Mouse (Mus musculus) liver, embryonic 14.5 days (tissue): ENCODE data around the gene Prph. TPM values are rescaled to one million over a fixed set of nuclear protein-coding genes. Genes with fewer than 3 reads are reported as not detected.

Experiments
- ATAC-seq: fragments of 200-750 bp; cut with Nextera tagmentation; 2 replicates; pipeline ENCODE4 v1.8.0; 2017; ENCODE audit warnings: moderate number of reproducible peaks, mild to moderate bottlenecking, moderate library complexity; ENCODE audit not compliant: insufficient read depth
- DNase-seq, 3 experiments: peaks; one replicate each; pipeline ENCODE4 v3.0.0-alpha.2; 2012 to 2013; ENCODE audit warnings: low read depth in 3 of 3, low spot score in 3 of 3
- H3K27ac ChIP-seq: fragments of 300-500 bp; sonication (generic); 2 replicates; pipeline ENCODE4 v1.5.1; 2014; ENCODE audit warnings: moderate library complexity, mild to moderate bottlenecking, control low read depth, inconsistent platforms
- H3K27me3 ChIP-seq: fragments of 300-500 bp; sonication (generic); 2 replicates; pipeline ENCODE4 v1.6.1; 2014; ENCODE audit warnings: mild to moderate bottlenecking, low read length, moderate library complexity; ENCODE audit not compliant: control insufficient read depth, insufficient read depth
- H3K36me3 ChIP-seq: fragments of 300-500 bp; sonication (generic); replicated peaks from 2 replicates; pipeline ENCODE4 v1.6.1; 2014; ENCODE audit warnings: low read depth; ENCODE audit not compliant: control insufficient read depth, insufficient read depth
- H3K4me1 ChIP-seq, 2 experiments: fragments of 200-500 bp in 1 of 2; fragments of 300-500 bp in 1 of 2; sonication (generic) in 1 of 2; replicated peaks; 2 replicates each; pipeline ENCODE4 v1.6.1; 2012 to 2014; ENCODE audit warnings: antibody characterized with exemption in 1 of 2, inconsistent platforms in 1 of 2, low read length in 1 of 2; ENCODE audit not compliant: control insufficient read depth in 2 of 2, insufficient read depth in 2 of 2
- H3K4me2 ChIP-seq: fragments of 300-500 bp; sonication (generic); 2 replicates; pipeline ENCODE4 v1.6.1; 2014; ENCODE audit warnings: low read depth, mild to moderate bottlenecking, control low read depth, moderate library complexity
- H3K4me3 ChIP-seq, 2 experiments: fragments of 200-500 bp in 1 of 2; fragments of 300-500 bp in 1 of 2; sonication (generic) in 1 of 2; 2 replicates each; pipeline ENCODE4 v1.5.1; 2012 to 2014; ENCODE audit warnings: low read depth in 2 of 2, low read length in 2 of 2, mild to moderate bottlenecking in 2 of 2, control low read depth in 1 of 2, inconsistent platforms in 1 of 2, moderate library complexity in 1 of 2; ENCODE audit not compliant: insufficient read depth in 1 of 2
- H3K9ac ChIP-seq: fragments of 300-500 bp; sonication (generic); replicated peaks from 2 replicates; pipeline ENCODE4 v1.6.1; 2014; ENCODE audit warnings: mild to moderate bottlenecking, control low read depth, moderate library complexity
- H3K9me3 ChIP-seq: fragments of 300-500 bp; sonication (generic); 2 replicates; pipeline ENCODE4 v1.6.1; 2016; ENCODE audit warnings: low read length, mixed read lengths; ENCODE audit not compliant: control insufficient read depth
- CTCF ChIP-seq: IDR thresholded peaks from 2 replicates; pipeline ENCODE4 v1.5.1; 2016; ENCODE audit warnings: antibody characterized with exemption, low read depth, control low read depth
- EP300 ChIP-seq: IDR thresholded peaks from 2 replicates; pipeline ENCODE4 v1.6.1; 2016; ENCODE audit warnings: antibody characterized with exemption, low read depth
- WGBS: fragments of 180-500 bp; shearing (Covaris S2); extraction: QIAGEN DNeasy Blood & Tissue Kit; methylation state at CpG from one replicate; pipeline ENCODE4 v1.1.7; 2014; ENCODE audit not compliant: insufficient replicate concordance; 5-methylcytosine and 5-hydroxymethylcytosine counted together
- polyA plus RNA-seq, 2 experiments: library from polyadenylated mRNA; depleted of rRNA in 1 of 2; stranded (reverse) in 1 of 2; unstranded in 1 of 2; fragments of >200 nt; fragmentation: Nextera tagmentation in 1 of 2; extraction: Ambion mirVana in 1 of 2; gene quantifications; 2 replicates each; pipeline versions ENCODE4 v1.2.1 to v1.2.3; 2012 to 2014

Gene Prph
- polyA plus RNA-seq, 2 experiments, result 0.53 to 1.2 TPM

DNA sequence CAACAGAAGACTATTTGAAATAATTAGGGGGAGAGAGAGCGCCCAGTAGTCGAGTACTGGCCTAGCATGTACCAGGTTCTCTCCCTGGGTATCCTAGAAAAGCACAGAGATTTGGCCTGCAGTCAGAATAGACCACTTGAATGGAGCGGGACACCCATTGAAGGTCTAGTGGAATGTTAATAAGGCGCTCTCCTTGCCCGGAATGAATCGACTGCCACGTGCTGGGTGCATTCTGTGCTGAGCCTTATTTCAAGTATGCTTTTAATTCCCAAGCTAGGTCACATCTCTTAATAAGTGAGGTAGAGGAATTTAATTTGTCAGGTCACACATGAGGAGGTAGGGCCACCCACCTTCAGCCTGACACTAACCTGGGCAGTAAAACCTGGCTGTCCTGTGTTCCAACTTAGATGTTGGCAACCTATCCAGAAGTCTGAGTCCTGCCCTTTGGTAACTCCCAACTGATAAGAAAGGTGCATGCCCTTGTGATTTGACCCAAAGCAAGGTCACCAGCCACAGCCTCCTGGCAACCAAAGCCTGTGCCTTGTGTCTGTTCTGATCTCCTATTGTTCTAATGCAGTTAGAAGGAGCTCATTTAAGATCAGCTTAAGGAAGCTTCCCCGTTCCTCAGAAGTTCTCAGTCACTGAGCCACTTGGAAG is 18.6 kb upstream of the Prph start:
- 90% methylated on average over 8 of the region's 8 CpGs for WGBS
- Histone ChIP-seq H3K4me1 (peaks cover 19 to 21% of the 10 kb centered on the region in 2 experiments), H3K9me3 (no peaks in the 10 kb centered on the region), H3K36me3 (peaks cover 58% of the 10 kb centered on the region), H3K4me2 (no peak overlapping the region), H3K27ac (no peak overlapping the region), H3K4me3 (no peak overlapping the region), H3K27me3 (no peaks in the 10 kb centered on the region), H3K9ac (no peak overlapping the region)
- TF ChIP-seq CTCF (no peak), EP300 (no peak)
- ATAC-seq (no peak), DNase-seq (no peak)

DNA sequence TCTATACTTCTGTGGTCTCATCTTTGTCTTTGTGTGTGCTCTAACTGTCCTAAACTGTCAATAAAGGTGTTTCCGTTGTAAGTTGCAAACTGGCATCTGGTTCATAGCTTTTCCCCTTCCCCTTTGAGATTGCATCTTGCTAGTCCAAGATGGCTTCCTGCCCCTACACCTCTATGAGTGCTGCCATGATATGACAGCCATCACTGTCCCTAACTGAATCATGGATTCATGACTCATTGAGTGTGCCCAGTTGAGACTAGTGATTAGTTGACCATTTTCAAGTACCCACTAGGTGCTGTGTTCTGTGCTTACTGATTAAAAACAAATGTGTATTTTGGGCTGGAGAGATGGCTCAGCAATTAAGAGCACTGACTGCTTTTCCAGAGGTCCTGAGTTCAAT is 16.9 kb upstream of the Prph start:
- DNase-seq, result no peak
- TF ChIP-seq EP300, result no peak
- no peak for TF ChIP-seq CTCF
- H3K36me3 ChIP-seq, result peaks cover 46% of the 10 kb centered on the region
- H3K4me1 ChIP-seq, result peaks cover 7 to 9% of the 10 kb centered on the region in 2 experiments
- H3K27me3 ChIP-seq, result no peaks in the 10 kb centered on the region
- no peak overlapping the region for H3K4me2 ChIP-seq
- H3K9me3 ChIP-seq, result no peaks in the 10 kb centered on the region
- WGBS, result 72% methylated on average over 1 of the region's 1 CpGs
- H3K9ac ChIP-seq, result no peak overlapping the region
- H3K27ac ChIP-seq, result no peak overlapping the region
- ATAC-seq, result no peak
- H3K4me3 ChIP-seq, result no peak overlapping the region

DNA sequence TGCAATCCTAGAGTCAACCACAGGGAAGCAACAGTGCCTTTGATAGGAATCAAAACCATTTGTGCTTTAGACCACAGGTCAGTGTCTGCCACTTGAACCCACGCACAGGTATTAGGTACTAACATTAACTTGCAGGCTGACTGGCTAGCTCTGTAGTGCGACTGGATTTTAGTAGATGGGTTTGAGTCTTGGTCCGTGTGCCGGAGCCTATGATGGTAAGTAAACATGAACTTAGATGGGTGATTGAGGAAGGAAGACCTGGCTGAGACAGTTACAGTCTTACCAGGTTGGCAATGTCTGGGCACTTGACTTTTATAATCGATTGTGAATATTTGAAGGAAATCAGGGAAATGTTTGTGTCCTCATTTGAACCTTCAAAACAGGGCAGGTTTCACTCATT is 16.2 kb upstream of the Prph start:
- ATAC-seq (no peak), DNase-seq (no peak)
- H3K9me3 ChIP-seq, result no peaks in the 10 kb centered on the region
- H3K36me3 ChIP-seq, result peaks cover 39% of the 10 kb centered on the region
- no peaks in the 10 kb centered on the region for H3K27me3 ChIP-seq
- H3K4me1 ChIP-seq, result peaks cover under 1 to 2% of the 10 kb centered on the region in 2 experiments; a peak in 3 of 4 replicates
- no peak for TF ChIP-seq CTCF
- no peak for TF ChIP-seq EP300
- H3K9ac ChIP-seq, result no peak overlapping the region
- no peak overlapping the region for H3K4me2 ChIP-seq
- WGBS, result 87% methylated on average over 5 of the region's 5 CpGs
- no peak overlapping the region for H3K27ac ChIP-seq
- H3K4me3 ChIP-seq, result no peak overlapping the region

DNA sequence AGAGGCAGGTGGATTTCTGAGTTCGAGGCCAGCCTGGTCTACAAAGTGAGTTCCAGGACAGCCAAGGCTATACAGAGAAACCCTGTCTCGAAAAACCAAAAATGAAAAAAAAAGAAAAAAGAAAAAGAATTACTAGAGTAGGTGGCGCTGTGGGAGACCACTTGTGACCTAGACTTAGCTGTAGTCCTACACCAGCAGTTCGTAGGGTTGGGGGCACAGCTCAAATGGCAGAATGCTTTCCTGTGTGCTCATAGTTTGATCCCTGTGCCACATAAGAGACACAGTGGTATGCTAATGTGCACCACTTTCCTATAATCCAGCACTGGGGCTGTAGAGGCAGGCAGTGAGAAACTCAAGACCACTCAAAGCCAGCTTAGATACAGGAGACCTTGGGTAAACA is 15.7 kb upstream of the Prph start:
- Histone ChIP-seq H3K36me3 (peaks cover 37% of the 10 kb centered on the region), H3K9me3 (no peaks in the 10 kb centered on the region), H3K4me1 (no peaks in the 10 kb centered on the region; a peak in 1 of 4 replicates), H3K27ac (no peak overlapping the region), H3K4me3 (no peak overlapping the region), H3K4me2 (no peak overlapping the region), H3K27me3 (no peaks in the 10 kb centered on the region), H3K9ac (no peak overlapping the region)
- 69% methylated on average over 4 of the region's 4 CpGs for WGBS
- TF ChIP-seq EP300 (no peak), CTCF (no peak)
- DNase-seq (no peak), ATAC-seq (no peak)

DNA sequence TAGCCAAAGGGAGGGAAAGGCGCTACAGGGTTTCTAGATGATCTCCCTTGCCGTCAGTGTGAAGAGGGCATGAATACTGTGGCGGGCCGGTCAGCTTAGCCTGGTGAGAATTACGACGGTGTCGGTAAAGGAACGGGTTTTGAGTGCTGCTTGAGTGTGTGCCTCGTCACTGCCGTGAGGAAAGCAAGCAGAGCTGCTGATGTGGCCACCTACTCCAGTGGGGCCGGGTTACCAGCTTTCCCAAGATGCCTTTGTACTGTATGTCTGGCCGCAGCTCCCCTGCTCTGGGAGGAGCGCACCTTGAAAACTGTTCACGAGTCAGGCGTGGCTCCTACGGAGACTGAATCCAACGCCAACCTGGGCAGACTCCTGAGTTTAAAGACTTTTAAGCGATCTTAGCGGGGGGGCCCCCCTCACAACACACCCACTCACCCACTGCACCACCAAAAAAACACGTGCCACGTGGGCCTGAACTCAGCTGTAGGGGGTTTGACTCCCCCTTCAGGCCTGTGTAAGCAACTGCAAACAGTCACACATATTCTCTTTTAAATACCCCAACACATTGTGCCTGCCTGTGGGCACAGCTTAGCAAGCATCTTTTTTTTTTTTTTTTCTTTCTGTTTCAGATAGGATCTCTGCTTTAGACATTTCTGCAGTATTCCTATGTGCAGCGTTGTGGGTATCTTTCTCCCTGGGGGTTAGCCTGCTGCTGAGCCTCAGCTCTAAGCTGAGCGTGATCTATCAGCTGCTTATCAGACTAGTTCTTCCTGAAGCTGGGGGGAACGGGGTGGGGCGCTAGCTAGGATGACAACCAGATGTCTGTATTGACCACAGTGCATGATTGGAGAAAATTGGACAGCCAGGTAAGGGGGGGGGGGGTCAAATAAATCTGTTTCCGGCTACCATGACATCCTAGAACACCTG is 14.7 kb upstream of the Prph start:
- H3K9ac ChIP-seq, result no peak overlapping the region
- ATAC-seq (no peak), DNase-seq (no peak)
- H3K4me1 ChIP-seq, result no peaks in the 10 kb centered on the region; a peak in 1 of 4 replicates
- H3K27me3 ChIP-seq, result no peaks in the 10 kb centered on the region
- H3K4me3 ChIP-seq, result no peak overlapping the region
- WGBS, result 58% methylated on average over 26 of the region's 26 CpGs
- no peak overlapping the region for H3K27ac ChIP-seq
- H3K9me3 ChIP-seq, result no peaks in the 10 kb centered on the region
- peaks cover 27% of the 10 kb centered on the region for H3K36me3 ChIP-seq
- TF ChIP-seq CTCF (peak; percentile 74), EP300 (no peak)
- H3K4me2 ChIP-seq, result no peak overlapping the region
